Mouse (Mus musculus) limb, embryonic 11.5 days (tissue): ENCODE measurements around the gene Nox1. TPM values are rescaled to one million over a fixed set of nuclear protein-coding genes. Genes with fewer than 3 reads are reported as not detected.

Experiments
- ATAC-seq: fragments of 200-750 bp; cut with Nextera tagmentation; 2 replicates; pipeline ENCODE4 v1.8.0; 2017; ENCODE audit warnings: low read depth; ENCODE audit not compliant: insufficient number of reproducible peaks, low FRiP score, low TSS enrichment
- DNase-seq: peaks from one replicate; pipeline ENCODE4 v3.0.0-alpha.2; 2015; ENCODE audit warnings: low spot score
- H3K27ac ChIP-seq: fragments of 300-500 bp; sonication (generic); replicated peaks from 2 replicates; pipeline ENCODE4 v1.5.1; 2014; ENCODE audit warnings: low read depth, mild to moderate bottlenecking, low read length
- H3K27me3 ChIP-seq: fragments of 300-500 bp; sonication (generic); 2 replicates; pipeline ENCODE4 v1.6.1; 2014; ENCODE audit warnings: mild to moderate bottlenecking, low read length, mixed read lengths; ENCODE audit not compliant: control insufficient read depth, insufficient read depth
- H3K36me3 ChIP-seq: fragments of 300-500 bp; sonication (generic); 2 replicates; pipeline ENCODE4 v1.6.1; 2014; ENCODE audit warnings: mild to moderate bottlenecking, low read length, moderate library complexity, mixed read lengths; ENCODE audit not compliant: control insufficient read depth, insufficient read depth
- H3K4me1 ChIP-seq: fragments of 300-500 bp; sonication (generic); 2 replicates; pipeline ENCODE4 v1.6.1; 2014; ENCODE audit warnings: low read length, mixed read lengths; ENCODE audit not compliant: control insufficient read depth, insufficient read depth
- H3K4me2 ChIP-seq: fragments of 300-500 bp; sonication (generic); 2 replicates; pipeline ENCODE4 v1.6.1; 2014; ENCODE audit warnings: low read depth, mild to moderate bottlenecking, moderate library complexity; ENCODE audit not compliant: severe bottlenecking
- H3K4me3 ChIP-seq: fragments of 300-500 bp; sonication (generic); 2 replicates; pipeline ENCODE4 v1.5.1; 2014; ENCODE audit warnings: low read depth, low read length
- H3K9ac ChIP-seq: fragments of 300-500 bp; sonication (generic); 2 replicates; pipeline ENCODE4 v1.6.1; 2014; ENCODE audit warnings: mild to moderate bottlenecking, low read length
- H3K9me3 ChIP-seq: fragments of 300-500 bp; sonication (generic); 2 replicates; pipeline ENCODE4 v1.6.1; 2016; ENCODE audit warnings: low read length; ENCODE audit not compliant: control insufficient read depth
- WGBS: fragments of 180-500 bp; shearing (Covaris S2); extraction: QIAGEN DNeasy Blood & Tissue Kit; methylation state at CpG from one replicate; pipeline ENCODE4 v1.1.7; 2014; 5-methylcytosine and 5-hydroxymethylcytosine counted together
- polyA plus RNA-seq: library from polyadenylated mRNA; unstranded; fragments of >200 nt; fragmentation: Nextera tagmentation; extraction: Ambion mirVana; gene quantifications from 2 replicates; pipeline ENCODE4 v1.2.1, GENCODE M21; 2014

Gene Nox1
- polyA plus RNA-seq, 1 experiment from 2014 or later, result 0.28 TPM

DNA sequence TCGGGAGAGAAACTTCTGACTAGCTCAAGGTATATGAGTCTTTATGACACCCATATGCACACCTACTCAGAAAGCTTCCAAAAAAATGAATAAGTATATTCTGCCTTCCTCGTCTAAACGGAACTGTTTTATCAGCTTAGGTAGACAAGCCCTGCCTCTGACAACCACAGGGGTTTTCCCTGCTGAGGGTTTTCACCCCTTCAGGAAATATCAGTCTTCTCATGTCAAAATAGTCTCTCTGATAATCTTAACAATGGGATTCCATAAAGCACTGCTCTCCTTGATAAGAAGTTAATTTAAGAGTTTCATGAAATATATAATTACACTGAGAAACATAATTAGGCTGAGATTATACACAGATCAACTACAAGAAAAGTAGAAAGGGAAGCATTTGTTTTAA is 110.0 kb downstream of the Nox1 start:
- no peaks in the 10 kb centered on the region for H3K4me1 ChIP-seq
- H3K9ac ChIP-seq, result no peak overlapping the region
- H3K27me3 ChIP-seq, result no peaks in the 10 kb centered on the region
- no peaks in the 10 kb centered on the region for H3K36me3 ChIP-seq
- no peak overlapping the region for H3K27ac ChIP-seq
- no peaks in the 10 kb centered on the region for H3K9me3 ChIP-seq
- no peak overlapping the region for H3K4me3 ChIP-seq
- 84% methylated on average over 3 of the region's 3 CpGs for WGBS
- DNase-seq, result no peak
- H3K4me2 ChIP-seq, result no peak overlapping the region
- ATAC-seq, result no peak

DNA sequence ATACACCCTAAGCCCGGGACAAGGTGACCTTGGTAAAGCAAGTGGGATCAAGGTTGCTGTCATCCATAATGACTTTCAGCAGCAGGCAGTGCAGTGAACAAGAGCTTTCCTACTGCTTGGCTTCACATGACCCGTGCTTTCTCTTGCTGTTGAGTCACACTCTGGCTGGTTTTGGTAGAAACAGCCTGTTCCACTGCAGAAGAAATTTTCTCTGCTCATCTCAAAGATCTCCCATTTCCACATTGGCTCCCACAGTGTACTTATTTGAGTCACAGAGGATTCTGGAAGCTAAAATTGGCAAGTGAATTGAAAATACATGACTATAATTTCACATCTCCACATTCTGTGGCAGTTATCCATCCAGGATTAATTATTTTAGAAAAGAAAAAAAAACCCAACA is 119.1 kb downstream of the Nox1 start:
- DNase-seq, result no peak
- 80% methylated on average over 2 of the region's 2 CpGs for WGBS
- no peaks in the 10 kb centered on the region for H3K27me3 ChIP-seq

DNA sequence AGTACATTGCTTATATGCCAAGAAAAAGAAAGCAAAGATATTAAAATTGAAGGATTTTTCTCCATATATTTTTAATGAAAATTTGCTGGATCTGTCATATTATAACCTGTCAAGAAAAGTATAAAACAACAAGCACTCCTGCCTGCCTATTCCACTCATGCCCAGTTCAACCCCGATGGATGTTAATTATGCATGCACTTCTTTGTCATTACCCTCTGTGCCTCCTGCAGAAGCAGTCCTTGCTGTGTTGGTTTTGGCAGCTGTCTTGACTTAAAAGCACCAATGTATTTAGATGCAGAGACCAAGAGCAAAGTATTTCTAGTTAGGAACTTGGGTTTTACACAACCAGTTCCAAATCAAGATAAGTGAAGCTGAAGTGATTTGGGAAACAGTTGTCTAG is 136.3 kb downstream of the Nox1 start:
- Histone ChIP-seq H3K4me3 (no peak overlapping the region), H3K9ac (no peak overlapping the region), H3K4me1 (no peaks in the 10 kb centered on the region), H3K36me3 (peaks cover 2% of the 10 kb centered on the region; the same call in 1 of the 2 replicates), H3K9me3 (no peaks in the 10 kb centered on the region), H3K27ac (no peak overlapping the region), H3K27me3 (no peaks in the 10 kb centered on the region), H3K4me2 (no peak overlapping the region)
- WGBS, result 80% methylated on average over 1 of the region's 1 CpGs
- no peak for ATAC-seq
- no peak for DNase-seq

More for the DNA sequence above, 119.1 kb downstream of the Nox1 start:
- ATAC-seq, result no peak
- H3K4me3 ChIP-seq, result no peak overlapping the region
- no peaks in the 10 kb centered on the region for H3K4me1 ChIP-seq
- no peak overlapping the region for H3K4me2 ChIP-seq
- H3K36me3 ChIP-seq, result no peaks in the 10 kb centered on the region
- H3K9me3 ChIP-seq, result no peaks in the 10 kb centered on the region
- no peak overlapping the region for H3K27ac ChIP-seq
- H3K9ac ChIP-seq, result no peak overlapping the region

DNA sequence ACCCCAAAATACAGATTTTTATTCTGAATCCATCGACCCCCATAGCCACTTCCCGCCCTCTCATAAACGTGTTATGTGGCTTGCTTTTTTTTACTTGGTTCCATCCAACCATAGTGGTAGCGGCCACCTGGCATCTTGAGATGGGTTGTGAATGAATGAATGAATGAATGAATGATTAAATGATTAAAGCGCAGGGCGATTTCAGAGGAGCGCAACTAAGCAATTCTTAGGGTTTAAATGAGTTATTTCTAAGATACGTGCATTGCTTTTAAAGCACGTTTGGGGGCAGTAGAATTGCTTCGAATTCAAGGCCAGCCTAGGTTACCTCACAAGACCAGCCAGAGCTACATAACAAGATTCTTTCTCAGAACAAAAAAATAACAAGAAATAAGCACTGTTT is 162.0 kb downstream of the Nox1 start:
- no peaks in the 10 kb centered on the region for H3K27me3 ChIP-seq
- ATAC-seq (peak; percentile 18; the same call in 1 of the 2 replicates), DNase-seq (peak; percentile 28)
- H3K4me1 ChIP-seq, result no peaks in the 10 kb centered on the region
- H3K9me3 ChIP-seq, result no peaks in the 10 kb centered on the region
- peak overlapping the region; percentile 69 for H3K9ac ChIP-seq
- H3K27ac ChIP-seq, result peak overlapping the region; percentile 87
- peak overlapping the region; percentile 50 for H3K4me3 ChIP-seq
- no peaks in the 10 kb centered on the region for H3K36me3 ChIP-seq
- 15% methylated on average over 10 of the region's 10 CpGs for WGBS
- H3K4me2 ChIP-seq, result peak overlapping the region; percentile 39

DNA sequence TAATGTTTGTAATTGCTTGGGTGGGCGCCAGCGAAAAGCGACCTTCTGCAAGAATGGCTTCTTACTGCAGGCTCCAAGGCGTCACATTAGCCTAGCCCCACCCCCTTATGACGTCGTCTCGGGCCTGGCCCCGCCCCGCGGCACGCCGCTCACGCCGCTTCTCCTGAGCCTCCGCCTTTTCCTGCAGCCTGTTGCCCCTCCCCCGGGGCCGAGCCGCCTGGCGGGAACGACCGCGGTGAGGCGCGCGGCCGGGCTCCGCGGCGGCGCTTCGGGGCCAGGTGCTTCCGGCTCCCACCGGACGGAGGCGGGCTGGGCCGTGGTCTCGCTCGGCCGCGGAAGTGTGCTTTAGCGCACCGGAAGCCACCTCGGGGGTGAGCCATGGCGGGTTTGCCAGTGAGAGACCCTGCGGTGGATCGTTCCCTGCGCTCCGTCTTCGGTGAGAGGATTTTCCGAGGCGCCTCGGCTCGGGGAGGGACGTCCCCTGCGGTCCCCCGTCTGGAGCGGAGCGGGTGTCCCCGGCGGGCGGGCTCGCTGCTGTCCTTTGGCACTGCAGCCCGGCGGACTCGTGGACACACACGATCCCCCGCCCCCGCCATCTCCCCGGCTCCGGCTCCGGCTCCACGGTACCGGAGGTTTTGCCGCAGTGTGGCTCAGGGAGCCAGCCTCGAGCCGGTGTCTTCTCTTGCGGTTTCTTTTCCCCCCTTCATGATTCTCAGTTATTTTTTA is 162.6 kb downstream of the Nox1 start, which contains the start of gene Cstf2:
TSS of gene Cstf2 (plus strand) at position 201 of the 726 bp plus-strand sequence.
- H3K36me3 ChIP-seq, result no peaks in the 10 kb centered on the region
- H3K27me3 ChIP-seq, result no peaks in the 10 kb centered on the region
- peak within 1 kb of the TSS; percentile 87 for H3K27ac ChIP-seq
- H3K4me3 ChIP-seq, result peak within 1 kb of the TSS; percentile 50
- DNase-seq (peak; percentile 92), ATAC-seq (peak; percentile 96)
- 16% methylated on average over 64 of the region's 77 CpGs for WGBS
- no peaks in the 10 kb centered on the region for H3K4me1 ChIP-seq
- H3K4me2 ChIP-seq, result peak within 1 kb of the TSS; percentile 39
- H3K9ac ChIP-seq, result peak within 1 kb of the TSS; percentile 69
- H3K9me3 ChIP-seq, result no peaks in the 10 kb centered on the region

DNA sequence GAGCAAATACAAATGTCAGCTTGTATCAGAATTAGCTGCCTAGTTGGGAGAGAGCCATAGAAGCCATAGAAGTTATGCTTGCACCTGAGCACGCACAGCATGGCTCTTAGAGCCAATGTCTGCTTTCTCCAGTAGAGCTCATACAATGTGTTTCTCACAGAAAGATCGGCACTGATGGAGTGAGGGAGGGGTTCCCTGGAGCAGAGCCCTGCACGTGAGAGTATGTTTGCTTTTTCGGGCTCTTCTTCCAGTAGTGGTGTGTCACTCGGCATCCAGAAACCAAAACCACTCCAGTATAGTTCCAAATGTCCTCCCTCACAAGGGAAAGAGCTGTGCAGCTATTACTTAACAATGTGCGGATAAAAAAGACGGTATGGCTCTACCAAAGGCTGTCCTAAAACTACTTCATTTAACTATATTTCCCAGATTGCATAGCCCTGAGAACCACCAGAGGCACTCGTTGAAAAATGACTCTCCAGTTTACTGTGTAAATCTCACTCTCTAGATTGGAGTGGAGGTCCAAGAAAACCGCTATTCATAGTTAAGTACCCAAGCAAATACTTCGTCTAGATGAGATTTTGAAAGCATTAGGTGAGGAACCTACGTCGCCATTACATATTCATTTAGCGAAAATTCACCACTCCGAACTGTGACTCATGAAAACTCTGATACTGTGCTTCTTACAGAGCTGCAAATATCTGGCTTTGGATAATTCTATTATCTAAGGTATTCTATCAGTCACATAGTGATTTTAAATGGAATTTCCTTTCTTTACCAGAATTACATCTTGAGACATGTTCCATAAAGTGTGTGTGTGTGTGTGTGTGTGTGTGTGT is 163.5 kb downstream of the Nox1 start:
- ATAC-seq, result 0 out of 2 replicates have a peak, but pooled peaks have one; percentile 23

DNA sequence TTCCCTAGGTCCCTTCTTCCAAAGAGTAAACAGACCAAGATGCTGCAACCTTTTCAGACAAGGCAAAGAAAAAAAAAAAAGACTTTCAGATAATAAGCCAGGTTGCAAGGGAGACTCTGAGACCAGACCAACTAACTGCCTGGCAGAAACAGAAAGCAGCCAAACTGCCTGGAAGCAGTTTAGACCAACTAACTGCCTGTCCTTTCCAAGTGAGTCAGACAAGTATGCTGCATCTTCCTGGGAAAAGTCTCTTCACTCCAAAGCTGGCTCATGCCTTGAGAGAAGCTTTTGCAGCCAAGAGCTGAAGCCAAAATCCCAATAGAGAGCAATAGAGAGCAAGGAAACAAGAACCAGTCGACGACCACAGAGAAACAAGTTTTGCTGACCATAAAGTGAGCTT is 164.9 kb downstream of the Nox1 start:
- no peaks in the 10 kb centered on the region for H3K27me3 ChIP-seq
- H3K4me3 ChIP-seq, result no peak overlapping the region
- no peak overlapping the region for H3K9ac ChIP-seq
- no peaks in the 10 kb centered on the region for H3K4me1 ChIP-seq
- H3K9me3 ChIP-seq, result no peaks in the 10 kb centered on the region
- H3K36me3 ChIP-seq, result no peaks in the 10 kb centered on the region
- no peak overlapping the region for H3K4me2 ChIP-seq
- no peak for ATAC-seq
- DNase-seq, result no peak
- no peak overlapping the region for H3K27ac ChIP-seq
- WGBS, result 87% methylated on average over 2 of the region's 2 CpGs

More for the DNA sequence above, 163.5 kb downstream of the Nox1 start:
- Histone ChIP-seq H3K27ac (no peak overlapping the region), H3K27me3 (no peaks in the 10 kb centered on the region), H3K4me3 (peak overlapping the region; percentile 50; the same call in 1 of the 2 replicates), H3K4me1 (no peaks in the 10 kb centered on the region), H3K4me2 (no peak overlapping the region), H3K9me3 (no peaks in the 10 kb centered on the region), H3K36me3 (no peaks in the 10 kb centered on the region), H3K9ac (no peak overlapping the region; the same call in 1 of the 2 replicates)
- no peak for DNase-seq
- 80% methylated on average over 14 of the region's 14 CpGs for WGBS

DNA sequence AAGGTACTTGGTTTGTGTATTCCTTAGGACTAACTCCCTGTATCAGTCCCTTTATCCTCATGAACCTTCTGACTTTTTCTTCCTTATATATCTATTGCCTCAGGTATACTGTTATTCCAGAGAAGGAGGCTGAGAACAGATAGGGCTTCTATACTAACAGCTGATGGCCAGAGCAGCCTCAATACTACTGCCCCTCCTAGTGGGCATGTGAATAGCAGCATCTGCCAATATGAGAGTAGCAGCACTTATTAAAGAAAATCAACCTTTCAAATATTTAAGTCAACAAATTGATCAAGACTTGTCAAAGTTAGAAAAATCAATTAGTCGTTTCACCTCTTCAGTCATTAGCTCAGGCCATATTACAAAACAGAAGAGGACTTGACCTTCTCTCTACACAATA is 172.8 kb downstream of the Nox1 start:
- no peak for DNase-seq
- no peak overlapping the region for H3K27ac ChIP-seq
- no peaks in the 10 kb centered on the region for H3K9me3 ChIP-seq
- no peak for ATAC-seq
- no peak overlapping the region for H3K4me2 ChIP-seq
- H3K9ac ChIP-seq, result no peak overlapping the region
- 68% methylated on average over 1 of the region's 1 CpGs for WGBS
- H3K4me1 ChIP-seq, result no peaks in the 10 kb centered on the region
- no peaks in the 10 kb centered on the region for H3K36me3 ChIP-seq
- H3K27me3 ChIP-seq, result no peaks in the 10 kb centered on the region
- no peak overlapping the region for H3K4me3 ChIP-seq
